Mouse (Mus musculus): ENCODE data around the gene Eloa.

DNA sequence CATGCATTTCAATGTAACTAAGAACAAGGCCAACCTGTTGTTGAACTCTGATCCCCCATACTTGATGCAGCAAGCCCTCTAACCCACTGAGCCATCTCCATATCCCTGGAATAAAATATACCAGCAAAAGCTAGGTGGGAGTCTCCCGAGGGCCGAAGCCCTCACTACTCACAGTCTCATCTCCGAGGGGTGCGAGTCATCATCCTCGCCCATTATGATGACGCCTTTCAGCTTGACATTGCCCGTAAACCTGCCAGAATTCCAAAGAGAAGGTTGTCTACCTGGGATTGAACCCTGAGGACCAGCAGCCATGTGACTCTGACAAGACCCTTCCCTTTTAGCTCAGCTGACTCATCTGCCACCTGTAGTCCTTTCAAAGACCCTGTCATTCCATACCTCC is 35.8 kb downstream of the Eloa start:
- TF ChIP-seq POLR2AphosphoS2 (IDR thresholded peaks at IDR 0.05; ENCODE audit: insufficient read length, low read depth) (no peak), CEBPB (IDR thresholded peaks at IDR 0.05; ENCODE audit: insufficient read depth, poor library complexity, severe bottlenecking) (no peak), E2F4 (IDR thresholded peaks at IDR 0.05; ENCODE audit: insufficient read depth) (no peak), POLR2A (IDR thresholded peaks at IDR 0.05; ENCODE audit: insufficient read length, low read depth) (no peak), MYOG (IDR thresholded peaks at IDR 0.05; ENCODE audit: control insufficient read depth in 1 of 3, insufficient read depth in 1 of 3, insufficient read length in 2 of 3, low read depth in 2 of 3) (no peak), USF1 (IDR thresholded peaks at IDR 0.05; ENCODE audit: low read depth) (no peak), MAX (IDR thresholded peaks at IDR 0.05; ENCODE audit: low read depth) (no peak), REST (IDR thresholded peaks at IDR 0.05; ENCODE audit: insufficient read depth, insufficient read length) (no peak)
